Comparison of ENCODE assay signal across 13 mouse cellular contexts in genomic region chr3:86560281-86561022, GRCm38 (mm10). TPM values are rescaled to one million over a fixed set of nuclear protein-coding genes. Genes with fewer than 3 reads are reported as not detected.
DNase-seq lines count a peak whose midpoint lies in the region; ATAC-seq and TF ChIP-seq lines count a peak whose summit lies in the region.
"Had no signal": no experiment of that assay in that cellular context is flagged by ENCODE, and none has a peak within 500 bp of the region (broad histone marks: within the 10 kb centered on the region; RNA-seq: fewer than 3 reads in every experiment).

No protein-coding gene starts in this region.

- no peak overlapping the region for H3K9ac ChIP-seq in midbrain, embryonic 12.5 days (replicated peaks)
- H3K9ac ChIP-seq in liver, embryonic 14.5 days (replicated peaks), result no peak overlapping the region
- H3K9ac ChIP-seq: kidney, embryonic 15.5 days; liver, embryonic 15.5 days had no signal

- H3K4me3 ChIP-seq in midbrain, embryonic 12.5 days, result no peak overlapping the region
- no peak overlapping the region for H3K4me3 ChIP-seq in midbrain, embryonic 10.5 days
- no peak overlapping the region for H3K4me3 ChIP-seq in liver, embryonic 14.5 days (ENCODE audit: insufficient read depth in 1 of 2, low read depth in 2 of 2, low read length in 2 of 2)
- H3K4me3 ChIP-seq: kidney, embryonic 15.5 days; liver, embryonic 15.5 days had no signal

- peak overlapping the region; percentile 49 for H3K27ac ChIP-seq in midbrain, embryonic 12.5 days (replicated peaks)
- no peak overlapping the region for H3K27ac ChIP-seq in midbrain, embryonic 10.5 days (replicated peaks)
- H3K27ac ChIP-seq in liver, embryonic 14.5 days, result peak overlapping the region; percentile 20; the same call in 1 of the 2 replicates
- H3K27ac ChIP-seq: kidney, embryonic 15.5 days; liver, embryonic 15.5 days; macrophage had no signal

- H3K9me3 ChIP-seq in midbrain, embryonic 12.5 days, result no peaks in the 10 kb centered on the region
- no peaks in the 10 kb centered on the region for H3K9me3 ChIP-seq in midbrain, embryonic 10.5 days (replicated peaks)
- H3K9me3 ChIP-seq in liver, embryonic 14.5 days (ENCODE audit: control insufficient read depth, low read length), result no peaks in the 10 kb centered on the region
- H3K9me3 ChIP-seq: kidney, embryonic 15.5 days; liver, embryonic 15.5 days had no signal

- H3K4me1 ChIP-seq in midbrain, embryonic 12.5 days, result no peaks in the 10 kb centered on the region; the same call in 1 of the 2 replicates
- peaks cover 46% of the 10 kb centered on the region for H3K4me1 ChIP-seq in midbrain, embryonic 10.5 days
- peaks cover 16 to 19% of the 10 kb centered on the region in 2 experiments for H3K4me1 ChIP-seq in liver, embryonic 14.5 days (replicated peaks; ENCODE audit: control insufficient read depth in 2 of 2, insufficient read depth in 2 of 2, low read length in 1 of 2)
- H3K4me1 ChIP-seq: kidney, embryonic 15.5 days had no signal

- H3K36me3 ChIP-seq in midbrain, embryonic 12.5 days, result no peaks in the 10 kb centered on the region
- no peaks in the 10 kb centered on the region for H3K36me3 ChIP-seq in midbrain, embryonic 10.5 days
- no peaks in the 10 kb centered on the region for H3K36me3 ChIP-seq in liver, embryonic 14.5 days (replicated peaks; ENCODE audit: control insufficient read depth, insufficient read depth, low read depth)
- H3K36me3 ChIP-seq: kidney, embryonic 15.5 days; liver, embryonic 15.5 days had no signal

- peak; percentile 50; the same call in 1 of the 2 replicates for ATAC-seq in midbrain, embryonic 12.5 days (ENCODE audit: low FRiP score, low read depth)
- ATAC-seq in liver, embryonic 14.5 days (ENCODE audit: insufficient read depth), result peak; percentile 36; the same call in 1 of the 2 replicates
- ATAC-seq: inflammation-experienced regulatory T-cells, adult 6 months had no signal

- TF ChIP-seq EP300 in liver, embryonic 14.5 days (IDR thresholded peaks at IDR 0.05; ENCODE audit: low read depth), result no peak

- 82% methylated on average over 4 of the region's 4 CpGs for WGBS in midbrain, embryonic 12.5 days
- 85% methylated on average over 4 of the region's 4 CpGs for WGBS in midbrain, embryonic 10.5 days
- WGBS in liver, embryonic 14.5 days (ENCODE audit: insufficient replicate concordance), result 59% methylated on average over 4 of the region's 4 CpGs

- peaks cover 17% of the 10 kb centered on the region; the same call in 1 of the 2 replicates for H3K27me3 ChIP-seq in midbrain, embryonic 12.5 days
- peaks cover 83% of the 10 kb centered on the region for H3K27me3 ChIP-seq in midbrain, embryonic 10.5 days (ENCODE audit: low read depth, poor library complexity, severe bottlenecking)
- no peaks in the 10 kb centered on the region for H3K27me3 ChIP-seq in liver, embryonic 14.5 days (ENCODE audit: control insufficient read depth, insufficient read depth, low read length)
- H3K27me3 ChIP-seq: liver, embryonic 15.5 days had no signal

- TF ChIP-seq CTCF in liver, embryonic 14.5 days (IDR thresholded peaks at IDR 0.05; ENCODE audit: low read depth), result no peak

- no peak for DNase-seq in midbrain, embryonic 10.5 days (ENCODE audit: low spot score)
- peak; percentile 52 for DNase-seq in Muller cell, postnatal 12 days (ENCODE audit: inconsistent ontology term)
- no peak for DNase-seq in liver, embryonic 14.5 days (ENCODE audit: low read depth in 3 of 3, low spot score in 3 of 3)
- DNase-seq in retina, postnatal 1 day, result peak; percentile 81
- no peak for DNase-seq in embryo, embryonic 9.5 days (ENCODE audit: extremely low spot score)
- no peak for DNase-seq in kidney, postnatal 14 days
- DNase-seq: cerebellum, adult 9-10 months; embryo, embryonic 11 days had no signal

- no peak overlapping the region; the same call in 1 of the 2 replicates for H3K4me2 ChIP-seq in midbrain, embryonic 12.5 days (replicated peaks)
- H3K4me2 ChIP-seq in liver, embryonic 14.5 days (ENCODE audit: low read depth), result no peak overlapping the region
- H3K4me2 ChIP-seq: kidney, embryonic 15.5 days; liver, embryonic 15.5 days had no signal

RNA-seq across cellular contexts. Expression of gene Mab21l2, which starts 12.0 kb away (rescaled TPM):
- 120 and 138 TPM in 2 replicates for polyA plus RNA-seq in midbrain, embryonic 12.5 days (2016; fragmentation: Nextera tagmentation; extraction: Ambion mirVana)
- polyA plus RNA-seq in midbrain, embryonic 10.5 days (2016; fragmentation: Nextera tagmentation; extraction: Ambion mirVana), result 82.0 and 99.0 TPM in 2 replicates
- 0.31 and 0.69 TPM in 2 replicates for polyA plus RNA-seq in liver, embryonic 14.5 days (2012; rRNA removed)
- 0.15 and 0.23 TPM in 2 replicates for polyA plus RNA-seq in liver, embryonic 14.5 days (2014; fragmentation: Nextera tagmentation; extraction: Ambion mirVana)
- polyA plus RNA-seq: macrophage had no signal

Comparison
In these comparisons a context has a peak if more than half of its experiments do, and no peak if none do; other contexts are left out.
1. DNase-seq: peak in Muller cell, postnatal 12 days (single experiment) and retina, postnatal 1 day (single experiment); none in midbrain, embryonic 10.5 days (single experiment), liver, embryonic 14.5 days (0 of 3), embryo, embryonic 9.5 days (single experiment) and kidney, postnatal 14 days (single experiment).
2. RNA of gene Mab21l2, which starts 12.0 kb away (polyA plus RNA-seq): 120 to 138 TPM in midbrain, embryonic 12.5 days and 82.0 to 99.0 TPM in midbrain, embryonic 10.5 days; 0.15 to 0.69 TPM in liver, embryonic 14.5 days; every median in the first group is over 10 times any median in the second.